Mouse (Mus musculus) stomach, postnatal 0 days (tissue): ENCODE data around the gene Btbd2.

Source experiments
- CTCF ChIP-seq: IDR thresholded peaks from 2 replicates; pipeline ENCODE4 v1.5.1; 2016; ENCODE audit warnings: antibody characterized with exemption, low read depth, mild to moderate bottlenecking, moderate library complexity
- EP300 ChIP-seq: optimal IDR thresholded peaks from 2 replicates; pipeline ENCODE3; 2016; ENCODE audit warnings: antibody characterized with exemption

DNA sequence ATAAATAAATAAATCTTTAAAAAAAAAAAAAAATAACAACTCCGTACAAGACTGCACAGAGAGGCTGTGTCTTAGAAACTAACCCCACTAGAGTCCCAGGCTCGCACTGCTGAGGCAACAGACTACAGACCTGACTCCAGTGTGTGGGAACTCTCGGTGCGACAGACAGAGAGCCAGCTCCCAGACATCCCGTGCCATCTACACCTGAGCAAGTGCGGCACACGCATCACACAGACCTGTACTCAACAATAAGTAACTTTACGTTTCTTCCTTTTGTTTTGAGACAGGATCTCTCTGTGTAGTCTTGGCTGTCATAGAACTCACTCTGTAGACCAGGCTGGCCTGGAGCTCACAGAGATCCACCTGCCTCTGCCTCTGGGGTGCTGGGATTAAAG is 40.5 kb upstream of the Btbd2 start:
- no peak for TF ChIP-seq CTCF
- no peak for TF ChIP-seq EP300
